Comparison of ENCODE assay signal across 1 mouse cellular context in the genomic region with DNA sequence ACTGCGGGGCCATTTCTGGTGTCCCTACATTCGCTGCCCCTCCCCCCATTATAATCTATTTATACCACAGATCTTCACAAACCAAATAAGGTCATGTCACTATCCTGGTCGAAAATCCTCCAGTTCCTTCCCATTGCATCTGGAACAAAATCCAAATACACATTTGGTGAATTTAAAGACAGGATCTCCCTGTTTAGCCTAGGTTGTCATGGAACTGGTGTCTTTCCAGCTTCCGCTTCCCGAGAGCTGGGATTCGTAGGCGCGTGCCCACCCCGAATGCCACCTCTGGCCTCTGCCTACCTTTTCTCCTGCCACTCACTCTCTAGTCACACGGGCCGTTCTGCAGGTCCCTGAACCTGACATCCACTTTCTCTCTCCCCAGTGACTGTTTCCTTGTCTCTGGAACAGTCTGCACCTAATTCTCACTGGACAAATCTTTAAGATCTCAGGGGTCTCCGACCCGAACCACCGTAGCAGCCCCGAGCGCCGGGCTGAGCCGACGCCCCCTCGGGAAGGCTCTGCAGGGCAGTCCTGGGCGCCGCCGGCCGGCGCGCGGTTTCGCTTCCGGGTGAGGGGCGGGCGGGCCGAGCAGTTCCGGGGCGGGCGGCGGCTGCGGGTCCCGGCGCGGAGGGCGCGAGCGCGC.
TF ChIP-seq lines count a peak whose summit lies in the region.

Gene Mosmo, plus strand, starts transcription at position 618 of the 643 bp plus-strand sequence.

TF ChIP-seq in CH12.LX, 34 proteins besides CTCF, POLR2A, EP300 and RAD21 (continued from another document):
- TF ChIP-seq SIN3A (IDR thresholded peaks at IDR 0.05; ENCODE audit: low read length) (0 out of 2 replicates have a peak, but pooled peaks have one; percentile 40), E2F4 (IDR thresholded peaks at IDR 0.05; ENCODE audit: insufficient replicate concordance, low read depth, low read length) (no peak), CHD2 (IDR thresholded peaks at IDR 0.05; ENCODE audit: low read length) (peak; percentile 49)
